Mouse (Mus musculus) intestine, postnatal 0 days (tissue): Measurements from ENCODE around the gene Slc38a8. TPM values are rescaled to one million over a fixed set of nuclear protein-coding genes. Genes with fewer than 3 reads are reported as not detected.

Experiments used
- ATAC-seq: fragments of 200-750 bp; cut with Nextera tagmentation; 2 replicates; pipeline ENCODE4 v1.8.0; 2017; ENCODE audit warnings: mild to moderate bottlenecking, moderate TSS enrichment, moderate library complexity
- H3K27ac ChIP-seq: fragments of 300-500 bp; sonication (generic); 2 replicates; pipeline ENCODE4 v1.5.1; 2014; ENCODE audit warnings: mild to moderate bottlenecking, low read depth, low read length, moderate library complexity
- H3K27me3 ChIP-seq: fragments of 300-500 bp; sonication (generic); replicated peaks from 2 replicates; pipeline ENCODE4 v1.6.1; 2014; ENCODE audit warnings: low read length, mixed read lengths; ENCODE audit not compliant: control insufficient read depth, insufficient read depth
- H3K36me3 ChIP-seq: fragments of 300-500 bp; sonication (generic); 2 replicates; pipeline ENCODE4 v1.6.1; 2014; ENCODE audit warnings: mild to moderate bottlenecking, moderate library complexity; ENCODE audit not compliant: control insufficient read depth, insufficient read depth
- H3K4me1 ChIP-seq: fragments of 300-500 bp; sonication (generic); replicated peaks from 2 replicates; pipeline ENCODE4 v1.6.1; 2014; ENCODE audit warnings: antibody characterized with exemption, low read length, mixed read lengths; ENCODE audit not compliant: control insufficient read depth, insufficient read depth
- H3K4me2 ChIP-seq: fragments of 300-500 bp; sonication (generic); replicated peaks from 2 replicates; pipeline ENCODE4 v1.6.1; 2014; ENCODE audit warnings: low read depth, mild to moderate bottlenecking, moderate library complexity
- H3K4me3 ChIP-seq: fragments of 300-500 bp; sonication (generic); 2 replicates; pipeline ENCODE4 v1.5.1; 2014; ENCODE audit warnings: low read depth, low read length
- H3K9ac ChIP-seq: fragments of 300-500 bp; sonication (generic); 2 replicates; pipeline ENCODE4 v1.6.1; 2014; ENCODE audit warnings: mild to moderate bottlenecking, low read depth, low read length
- H3K9me3 ChIP-seq: fragments of 300-500 bp; sonication (generic); 2 replicates; pipeline ENCODE4 v1.6.1; 2016; ENCODE audit warnings: mixed run types; ENCODE audit not compliant: control insufficient read depth
- CTCF ChIP-seq: sonication (generic); IDR thresholded peaks from 2 replicates; pipeline ENCODE4 v1.5.1; 2016; ENCODE audit warnings: low read depth, mild to moderate bottlenecking, control low read depth, antibody characterized with exemption, moderate library complexity
- WGBS: fragments of 180-500 bp; shearing (Covaris S2); extraction: QIAGEN DNeasy Blood & Tissue Kit; methylation state at CpG from one replicate; pipeline ENCODE4 v1.1.7; 2014; 5-methylcytosine and 5-hydroxymethylcytosine counted together
- polyA plus RNA-seq: library from polyadenylated mRNA; unstranded; fragments of >200 nt; fragmentation: Nextera tagmentation; extraction: Ambion mirVana; gene quantifications from 2 replicates; pipeline ENCODE4 v1.2.1, GENCODE M21; 2015

The Slc38a8 gene
- polyA plus RNA-seq, 1 experiment from 2014 or later, result 0.07 TPM

DNA sequence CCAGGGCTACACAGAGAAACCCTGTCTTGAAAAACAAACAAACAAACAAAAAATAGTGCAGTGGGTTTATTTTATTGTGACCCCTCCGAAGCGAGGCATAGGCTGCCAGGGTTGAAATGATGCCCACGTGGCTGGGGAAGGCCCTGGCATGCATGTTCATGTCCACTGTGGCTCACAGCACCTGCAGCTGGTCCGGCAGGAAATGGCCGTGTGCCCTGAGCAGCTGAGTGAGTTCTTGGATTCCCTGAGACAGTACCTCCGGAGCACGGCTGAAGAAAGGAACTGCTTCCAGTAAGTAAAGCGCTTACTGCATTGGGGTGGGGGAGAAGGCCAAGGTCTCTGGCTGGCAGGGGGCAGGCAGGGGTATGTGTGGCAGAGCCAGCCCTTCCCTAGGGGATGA lies 33.4 kb downstream of the Slc38a8 start:
- Histone ChIP-seq H3K9me3 (no peaks in the 10 kb centered on the region), H3K27ac (no peak overlapping the region), H3K4me3 (no peak overlapping the region), H3K4me1 (no peaks in the 10 kb centered on the region), H3K4me2 (no peak overlapping the region), H3K27me3 (peaks cover 19% of the 10 kb centered on the region; the same call in 1 of the 2 replicates), H3K9ac (no peak overlapping the region), H3K36me3 (no peaks in the 10 kb centered on the region)
- TF ChIP-seq CTCF, result no peak
- no peak for ATAC-seq
- WGBS, result 82% methylated on average over 8 of the region's 8 CpGs

- H3K9me3 ChIP-seq, result no peaks in the 10 kb centered on the region
- no peak overlapping the region for H3K4me3 ChIP-seq
- H3K4me2 ChIP-seq, result no peak overlapping the region
- H3K4me1 ChIP-seq, result no peaks in the 10 kb centered on the region
- no peak for ATAC-seq
- peaks cover 19% of the 10 kb centered on the region; the same call in 1 of the 2 replicates for H3K27me3 ChIP-seq
- no peak overlapping the region for H3K9ac ChIP-seq
- WGBS, result 61% methylated on average over 10 of the region's 10 CpGs
- H3K27ac ChIP-seq, result no peak overlapping the region
- no peaks in the 10 kb centered on the region for H3K36me3 ChIP-seq
- no peak for TF ChIP-seq CTCF
Measured at GRCm38 (mm10) chr8:119466794-119467193, 34.7 kb downstream of the Slc38a8 start.

- Histone ChIP-seq H3K9ac (no peak overlapping the region), H3K27me3 (peaks cover 19% of the 10 kb centered on the region; the same call in 1 of the 2 replicates), H3K9me3 (no peaks in the 10 kb centered on the region), H3K36me3 (no peaks in the 10 kb centered on the region), H3K4me1 (no peaks in the 10 kb centered on the region), H3K4me2 (peak overlapping the region; percentile 48; the same call in 1 of the 2 replicates), H3K27ac (no peak overlapping the region), H3K4me3 (no peak overlapping the region)
- 2% methylated on average over 18 of the region's 18 CpGs for WGBS
- peak; percentile 36 for ATAC-seq
- TF ChIP-seq CTCF, result no peak
Measured at GRCm38 (mm10) chr8:119466105-119466504, 35.4 kb downstream of the Slc38a8 start.

DNA sequence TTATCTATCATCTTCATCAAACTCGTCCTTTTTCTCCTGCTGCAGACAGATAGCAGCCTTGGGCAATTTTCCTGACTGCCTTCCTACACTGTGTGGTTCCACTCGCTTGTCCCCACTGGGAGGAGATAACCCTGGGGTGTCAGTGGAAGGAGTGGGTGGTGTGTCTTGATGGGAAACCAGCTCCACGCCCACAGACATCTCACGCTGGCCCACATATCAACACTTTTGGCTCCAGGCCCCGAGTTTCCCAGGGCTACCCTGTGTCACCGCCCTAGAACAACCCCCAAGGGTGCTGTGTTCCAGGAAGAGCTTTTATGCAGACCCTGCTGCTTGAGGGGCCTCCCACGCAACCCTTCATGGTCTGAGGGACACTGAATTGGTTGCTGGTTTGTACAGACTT lies 37.8 kb downstream of the Slc38a8 start:
- Histone ChIP-seq H3K4me1 (no peaks in the 10 kb centered on the region), H3K9me3 (no peaks in the 10 kb centered on the region), H3K4me3 (no peak overlapping the region), H3K4me2 (no peak overlapping the region), H3K27me3 (peaks cover 19% of the 10 kb centered on the region; the same call in 1 of the 2 replicates), H3K27ac (no peak overlapping the region), H3K9ac (no peak overlapping the region), H3K36me3 (no peaks in the 10 kb centered on the region)
- WGBS, result 73% methylated on average over 7 of the region's 7 CpGs
- ATAC-seq, result no peak
- no peak for TF ChIP-seq CTCF

DNA sequence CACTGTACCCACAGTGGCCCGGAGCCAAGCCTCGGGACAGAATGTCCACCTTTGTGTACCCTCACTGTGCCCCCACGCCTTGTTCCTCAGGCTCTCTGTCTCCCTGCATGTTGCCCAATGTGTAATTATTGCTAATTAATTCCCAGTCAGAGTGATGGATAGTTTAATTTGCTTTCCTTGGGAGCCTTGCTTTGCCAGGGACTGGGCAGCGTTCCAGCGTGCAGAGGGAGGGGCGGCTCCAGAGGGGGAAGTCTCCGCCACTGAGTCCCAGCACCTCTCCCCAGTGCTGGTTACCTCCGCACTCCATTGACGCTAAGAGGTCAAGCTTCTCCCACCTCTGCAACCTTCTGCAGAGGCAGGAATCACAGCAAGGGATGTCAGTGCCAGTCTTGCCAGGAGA lies 40.1 kb downstream of the Slc38a8 start:
- TF ChIP-seq CTCF, result no peak
- 80% methylated on average over 9 of the region's 9 CpGs for WGBS
- H3K27ac ChIP-seq, result no peak overlapping the region
- no peak overlapping the region for H3K9ac ChIP-seq
- H3K4me3 ChIP-seq, result no peak overlapping the region
- no peak for ATAC-seq
- H3K4me2 ChIP-seq, result no peak overlapping the region
- H3K36me3 ChIP-seq, result no peaks in the 10 kb centered on the region
- no peaks in the 10 kb centered on the region for H3K9me3 ChIP-seq
- H3K27me3 ChIP-seq, result peaks cover 12% of the 10 kb centered on the region; the same call in 1 of the 2 replicates
- no peaks in the 10 kb centered on the region for H3K4me1 ChIP-seq

- no peak for TF ChIP-seq CTCF
- H3K36me3 ChIP-seq, result no peaks in the 10 kb centered on the region
- 0 out of 2 replicates have a peak, but pooled peaks cover 2% of the 10 kb centered on the region for H3K27me3 ChIP-seq
Measured at GRCm38 (mm10) chr8:119459724-119460123, 41.8 kb downstream of the Slc38a8 start.

DNA sequence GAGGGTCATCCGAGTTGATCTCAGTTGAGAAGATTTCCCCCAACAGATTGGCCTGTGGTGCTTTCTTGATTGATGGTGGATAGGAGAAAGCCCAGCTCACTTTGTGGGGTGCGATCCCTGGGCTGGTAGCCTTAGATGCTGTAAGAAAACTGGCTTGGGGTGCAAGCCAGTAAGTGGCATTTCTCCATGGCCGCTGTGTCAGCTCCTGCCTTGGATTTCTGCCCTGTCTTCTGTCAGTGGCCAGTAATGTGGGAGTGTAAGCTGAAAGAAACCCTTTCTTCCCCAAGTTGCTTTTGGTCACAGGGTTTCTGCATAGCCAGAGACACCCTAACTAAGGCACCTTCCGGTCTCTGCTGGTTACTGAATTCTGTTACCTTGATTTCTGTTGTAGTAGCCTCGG lies 45.5 kb downstream of the Slc38a8 start:
- H3K27ac ChIP-seq, result no peak overlapping the region
- no peaks in the 10 kb centered on the region for H3K9me3 ChIP-seq
- no peak for ATAC-seq
- no peak overlapping the region for H3K4me3 ChIP-seq
- H3K27me3 ChIP-seq, result no peaks in the 10 kb centered on the region
- no peaks in the 10 kb centered on the region for H3K4me1 ChIP-seq
- H3K4me2 ChIP-seq, result no peak overlapping the region
- no peaks in the 10 kb centered on the region for H3K36me3 ChIP-seq
- H3K9ac ChIP-seq, result no peak overlapping the region
- TF ChIP-seq CTCF, result no peak
- 84% methylated on average over 5 of the region's 5 CpGs for WGBS

More at GRCm38 (mm10) chr8:119459724-119460123, 41.8 kb downstream of the Slc38a8 start:
- 21% methylated on average over 16 of the region's 16 CpGs for WGBS
- no peaks in the 10 kb centered on the region for H3K9me3 ChIP-seq
- H3K4me1 ChIP-seq, result no peaks in the 10 kb centered on the region
- no peak for ATAC-seq
- no peak overlapping the region for H3K4me3 ChIP-seq
- no peak overlapping the region for H3K27ac ChIP-seq
- H3K9ac ChIP-seq, result no peak overlapping the region
- H3K4me2 ChIP-seq, result no peak overlapping the region
